Mouse (Mus musculus): Measurements from ENCODE around the gene Ctrc. TPM values are rescaled to one million over a fixed set of nuclear protein-coding genes. Genes with fewer than 3 reads are reported as not detected.
A peak's percentile ranks its signal among the peaks of the same experiment; 100 is the strongest.

Gene Ctrc
- polyA plus RNA-seq, 1 experiment from 2014 or later: 0.18 TPM

GRCm38 (mm10) chr4:141863726-141864280 is 17.6 kb upstream of the Ctrc start:
- Histone ChIP-seq H3K4me1 (ENCODE audit: control insufficient read depth, insufficient read depth, low read length) (peaks cover 27% of the 10 kb centered on the region), H3K4me3 (replicated peaks; ENCODE audit: low read length) (no peak overlapping the region), H3K27me3 (ENCODE audit: control insufficient read depth, insufficient read depth, low read length) (no peaks in the 10 kb centered on the region), H3K9me3 (replicated peaks; ENCODE audit: control insufficient read depth, low read length) (no peaks in the 10 kb centered on the region), H3K9ac (ENCODE audit: low read length) (no peak overlapping the region), H3K27ac (ENCODE audit: low read length) (no peak overlapping the region), H3K36me3 (ENCODE audit: control insufficient read depth, insufficient read depth, low read length) (peaks cover 9% of the 10 kb centered on the region), H3K4me2 (ENCODE audit: low read depth, low read length) (no peak overlapping the region)
- 87% methylated on average over 7 of the region's 7 CpGs for WGBS
- ATAC-seq (ENCODE audit: insufficient read depth, low FRiP score): no peak

GRCm38 (mm10) chr4:141862867-141863266 is 16.7 kb upstream of the Ctrc start:
- H3K36me3 ChIP-seq (ENCODE audit: control insufficient read depth, insufficient read depth, low read length): peaks cover 9% of the 10 kb centered on the region
- H3K4me1 ChIP-seq (ENCODE audit: control insufficient read depth, insufficient read depth, low read length): peaks cover 21% of the 10 kb centered on the region
- no peaks in the 10 kb centered on the region for H3K9me3 ChIP-seq (replicated peaks; ENCODE audit: control insufficient read depth, low read length)
- 84% methylated on average over 5 of the region's 5 CpGs for WGBS
- no peak overlapping the region for H3K9ac ChIP-seq (ENCODE audit: low read length)
- H3K27ac ChIP-seq (ENCODE audit: low read length): no peak overlapping the region
- ATAC-seq (ENCODE audit: insufficient read depth, low FRiP score): no peak
- no peak overlapping the region for H3K4me3 ChIP-seq (replicated peaks; ENCODE audit: low read length)
- no peaks in the 10 kb centered on the region for H3K27me3 ChIP-seq (ENCODE audit: control insufficient read depth, insufficient read depth, low read length)
- no peak overlapping the region for H3K4me2 ChIP-seq (ENCODE audit: low read depth, low read length)

GRCm38 (mm10) chr4:141861591-141862295 is 15.6 kb upstream of the Ctrc start:
- Histone ChIP-seq H3K27ac (ENCODE audit: low read length) (no peak overlapping the region), H3K4me1 (ENCODE audit: control insufficient read depth, insufficient read depth, low read length) (peaks cover 14% of the 10 kb centered on the region), H3K4me3 (replicated peaks; ENCODE audit: low read length) (no peak overlapping the region), H3K4me2 (ENCODE audit: low read depth, low read length) (no peak overlapping the region), H3K9me3 (replicated peaks; ENCODE audit: control insufficient read depth, low read length) (no peaks in the 10 kb centered on the region), H3K36me3 (ENCODE audit: control insufficient read depth, insufficient read depth, low read length) (peaks cover 9% of the 10 kb centered on the region), H3K9ac (ENCODE audit: low read length) (no peak overlapping the region), H3K27me3 (ENCODE audit: control insufficient read depth, insufficient read depth, low read length) (no peaks in the 10 kb centered on the region)
- no peak for ATAC-seq (ENCODE audit: insufficient read depth, low FRiP score)
- 78% methylated on average over 17 of the region's 17 CpGs for WGBS

- Histone ChIP-seq H3K4me2 (ENCODE audit: low read depth, low read length) (no peak overlapping the region), H3K4me3 (replicated peaks; ENCODE audit: low read length) (no peak overlapping the region), H3K9ac (ENCODE audit: low read length) (no peak overlapping the region), H3K27ac (ENCODE audit: low read length) (peak overlapping the region; percentile 19), H3K36me3 (ENCODE audit: control insufficient read depth, insufficient read depth, low read length) (peaks cover 9% of the 10 kb centered on the region), H3K9me3 (replicated peaks; ENCODE audit: control insufficient read depth, low read length) (no peaks in the 10 kb centered on the region), H3K27me3 (ENCODE audit: control insufficient read depth, insufficient read depth, low read length) (no peaks in the 10 kb centered on the region), H3K4me1 (ENCODE audit: control insufficient read depth, insufficient read depth, low read length) (peaks cover 9% of the 10 kb centered on the region)
- WGBS: 58% methylated on average over 19 of the region's 19 CpGs
- ATAC-seq (ENCODE audit: insufficient read depth, low FRiP score): peak; percentile 48; the same call in 1 of the 2 replicates
Measured at GRCm38 (mm10) chr4:141860246-141860841, 14.2 kb upstream of the Ctrc start.

GRCm38 (mm10) chr4:141859351-141859750 is 13.2 kb upstream of the Ctrc start:
- no peak for ATAC-seq (ENCODE audit: insufficient read depth, low FRiP score)
- Histone ChIP-seq H3K4me2 (ENCODE audit: low read depth, low read length) (no peak overlapping the region), H3K36me3 (ENCODE audit: control insufficient read depth, insufficient read depth, low read length) (peaks cover 9% of the 10 kb centered on the region), H3K4me1 (ENCODE audit: control insufficient read depth, insufficient read depth, low read length) (peaks cover 9% of the 10 kb centered on the region), H3K27me3 (ENCODE audit: control insufficient read depth, insufficient read depth, low read length) (no peaks in the 10 kb centered on the region), H3K4me3 (replicated peaks; ENCODE audit: low read length) (no peak overlapping the region), H3K9me3 (replicated peaks; ENCODE audit: control insufficient read depth, low read length) (no peaks in the 10 kb centered on the region), H3K27ac (ENCODE audit: low read length) (no peak overlapping the region), H3K9ac (ENCODE audit: low read length) (no peak overlapping the region)
- WGBS: 92% methylated on average over 14 of the region's 14 CpGs

- H3K9me3 ChIP-seq (replicated peaks; ENCODE audit: control insufficient read depth, low read length): no peaks in the 10 kb centered on the region
- H3K4me2 ChIP-seq (ENCODE audit: low read depth, low read length): no peak overlapping the region
- 62% methylated on average over 20 of the region's 20 CpGs for WGBS
- peaks cover 9% of the 10 kb centered on the region for H3K4me1 ChIP-seq (ENCODE audit: control insufficient read depth, insufficient read depth, low read length)
- no peaks in the 10 kb centered on the region for H3K27me3 ChIP-seq (ENCODE audit: control insufficient read depth, insufficient read depth, low read length)
- no peak overlapping the region for H3K4me3 ChIP-seq (replicated peaks; ENCODE audit: low read length)
- peak overlapping the region; percentile 57; the same call in 1 of the 2 replicates for H3K27ac ChIP-seq (ENCODE audit: low read length)
- H3K9ac ChIP-seq (ENCODE audit: low read length): no peak overlapping the region
- H3K36me3 ChIP-seq (ENCODE audit: control insufficient read depth, insufficient read depth, low read length): peaks cover 9% of the 10 kb centered on the region
- ATAC-seq (ENCODE audit: insufficient read depth, low FRiP score): no peak
Measured at GRCm38 (mm10) chr4:141858501-141858900, 12.3 kb upstream of the Ctrc start.

GRCm38 (mm10) chr4:141857422-141857930 is 11.3 kb upstream of the Ctrc start:
- peak overlapping the region; percentile 43; the same call in 1 of the 2 replicates for H3K9ac ChIP-seq (ENCODE audit: low read length)
- H3K4me2 ChIP-seq (ENCODE audit: low read depth, low read length): 0 out of 2 replicates have a peak overlapping the region, but pooled peaks have one; percentile 9
- peaks cover 9% of the 10 kb centered on the region for H3K36me3 ChIP-seq (ENCODE audit: control insufficient read depth, insufficient read depth, low read length)
- peak; percentile 45 for ATAC-seq (ENCODE audit: insufficient read depth, low FRiP score)
- H3K4me1 ChIP-seq (ENCODE audit: control insufficient read depth, insufficient read depth, low read length): peaks cover 6% of the 10 kb centered on the region
- H3K4me3 ChIP-seq (replicated peaks; ENCODE audit: low read length): no peak overlapping the region
- no peaks in the 10 kb centered on the region for H3K9me3 ChIP-seq (replicated peaks; ENCODE audit: control insufficient read depth, low read length)
- peak overlapping the region; percentile 70 for H3K27ac ChIP-seq (ENCODE audit: low read length)
- 12% methylated on average over 10 of the region's 10 CpGs for WGBS
- no peaks in the 10 kb centered on the region for H3K27me3 ChIP-seq (ENCODE audit: control insufficient read depth, insufficient read depth, low read length)

GRCm38 (mm10) chr4:141853437-141853836 is 7.3 kb upstream of the Ctrc start:
- no peak overlapping the region for H3K27ac ChIP-seq (ENCODE audit: low read length)
- 82% methylated on average over 9 of the region's 9 CpGs for WGBS
- peaks cover 6% of the 10 kb centered on the region for H3K4me1 ChIP-seq (ENCODE audit: control insufficient read depth, insufficient read depth, low read length)
- no peaks in the 10 kb centered on the region for H3K9me3 ChIP-seq (replicated peaks; ENCODE audit: control insufficient read depth, low read length)
- no peaks in the 10 kb centered on the region for H3K36me3 ChIP-seq (ENCODE audit: control insufficient read depth, insufficient read depth, low read length)
- H3K9ac ChIP-seq (ENCODE audit: low read length): no peak overlapping the region
- H3K4me2 ChIP-seq (ENCODE audit: low read depth, low read length): no peak overlapping the region
- ATAC-seq (ENCODE audit: insufficient read depth, low FRiP score): no peak
- no peak overlapping the region for H3K4me3 ChIP-seq (replicated peaks; ENCODE audit: low read length)
- H3K27me3 ChIP-seq (ENCODE audit: control insufficient read depth, insufficient read depth, low read length): no peaks in the 10 kb centered on the region

GRCm38 (mm10) chr4:141834536-141835095 is 11.5 kb downstream of the Ctrc start:
- Histone ChIP-seq H3K27ac (ENCODE audit: low read length) (no peak overlapping the region), H3K36me3 (ENCODE audit: control insufficient read depth, insufficient read depth, low read length) (no peaks in the 10 kb centered on the region), H3K4me2 (ENCODE audit: low read depth, low read length) (no peak overlapping the region), H3K9me3 (replicated peaks; ENCODE audit: control insufficient read depth, low read length) (no peaks in the 10 kb centered on the region), H3K9ac (ENCODE audit: low read length) (no peak overlapping the region), H3K4me1 (ENCODE audit: control insufficient read depth, insufficient read depth, low read length) (no peaks in the 10 kb centered on the region; the same call in 1 of the 2 replicates), H3K27me3 (ENCODE audit: control insufficient read depth, insufficient read depth, low read length) (no peaks in the 10 kb centered on the region), H3K4me3 (replicated peaks; ENCODE audit: low read length) (no peak overlapping the region)
- 47% methylated on average over 5 of the region's 5 CpGs for WGBS
- no peak for ATAC-seq (ENCODE audit: insufficient read depth, low FRiP score)
